Mouse (Mus musculus): ENCODE data around the gene Rpl3l. TPM values are rescaled to one million over a fixed set of nuclear protein-coding genes. Genes with fewer than 3 reads are reported as not detected.

Rpl3l gene
- total RNA-seq, 1 experiment, result 0.67 TPM

DNA sequence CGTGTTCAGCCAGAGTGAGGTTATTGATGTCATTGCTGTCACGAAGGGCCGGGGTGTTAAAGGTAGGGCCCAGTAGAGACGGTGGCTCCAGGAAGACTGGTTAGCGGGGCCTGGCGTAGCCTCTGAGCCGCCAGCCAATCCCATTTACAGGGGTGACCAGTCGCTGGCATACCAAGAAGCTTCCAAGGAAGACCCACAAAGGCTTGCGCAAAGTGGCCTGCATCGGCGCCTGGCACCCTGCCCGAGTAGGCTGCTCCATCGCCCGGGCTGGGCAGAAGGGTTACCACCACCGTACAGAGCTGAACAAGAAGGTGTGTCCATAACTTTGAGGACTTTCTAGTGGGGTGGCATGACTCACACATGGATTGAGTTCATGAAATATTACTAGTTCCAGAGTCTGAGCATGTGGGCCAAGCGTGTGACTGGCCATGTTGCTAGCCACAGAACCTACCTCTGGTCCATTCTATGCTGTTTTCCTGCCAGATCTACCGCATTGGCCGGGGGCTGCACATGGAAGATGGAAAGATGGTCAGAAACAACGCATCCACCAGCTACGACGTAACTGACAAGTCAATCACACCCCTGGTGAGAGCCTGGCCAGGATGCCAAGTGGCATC lies 5.9 kb downstream of the Rpl3l start:
- H3K36me3 ChIP-seq (ENCODE audit: control insufficient read depth, insufficient read depth, low read length, poor library complexity, severe bottlenecking), result no peaks in the 10 kb centered on the region

GRCm38 (mm10) chr17:24734513-24734912 lies 6.9 kb downstream of the Rpl3l start:
- peaks cover 1 to 15% of the 10 kb centered on the region in 2 experiments; a peak in 2 of 4 replicates for H3K4me1 ChIP-seq (ENCODE audit: control insufficient read depth in 2 of 2, insufficient read depth in 2 of 2, low read length in 2 of 2, poor library complexity in 1 of 2)
- TF ChIP-seq ZC3H11A (IDR thresholded peaks at IDR 0.05; ENCODE audit: borderline replicate concordance, low read depth, low read length) (no peak), HCFC1 (IDR thresholded peaks at IDR 0.05; ENCODE audit: borderline replicate concordance, insufficient read depth, low read length) (no peak), MAFK (IDR thresholded peaks at IDR 0.05; ENCODE audit: insufficient read depth, low read depth, low read length) (no peak), CHD2 (IDR thresholded peaks at IDR 0.05; ENCODE audit: low read depth, low read length) (no peak), ZNF384 (IDR thresholded peaks at IDR 0.05; ENCODE audit: low read depth, low read length) (no peak)
- H3K9ac ChIP-seq (ENCODE audit: insufficient read depth, low read depth, low read length, poor library complexity, severe bottlenecking), result no peak overlapping the region
- H3K36me3 ChIP-seq (ENCODE audit: control insufficient read depth, insufficient read depth, low read length, poor library complexity, severe bottlenecking), result no peaks in the 10 kb centered on the region
- H3K4me3 ChIP-seq (ENCODE audit: insufficient read depth in 1 of 2, low read depth in 1 of 2, low read length in 2 of 2, poor library complexity in 1 of 2, severe bottlenecking in 1 of 2), result no peak overlapping the region
- in situ Hi-C loops (cut with MboI; ENCODE audit: low sequenced_read_pairs in 2 of 2, unreplicated experiment in 2 of 2), result no loop called here
- no peak for DNase-seq (ENCODE audit: low read depth, low spot score)
- no peak overlapping the region for H3K27ac ChIP-seq (ENCODE audit: insufficient read depth, low read depth, low read length, poor library complexity, severe bottlenecking)
- H3K9me3 ChIP-seq (ENCODE audit: control insufficient read depth, insufficient read depth, low read depth, low read length), result no peaks in the 10 kb centered on the region

More for the DNA sequence above, 5.9 kb downstream of the Rpl3l start:
- Histone ChIP-seq H3K9me3 (ENCODE audit: control insufficient read depth, insufficient read depth, low read depth, low read length) (no peaks in the 10 kb centered on the region), H3K9ac (ENCODE audit: insufficient read depth, low read depth, low read length, poor library complexity, severe bottlenecking) (no peak overlapping the region), H3K4me1 (ENCODE audit: control insufficient read depth in 2 of 2, insufficient read depth in 2 of 2, low read length in 2 of 2, poor library complexity in 1 of 2) (peaks cover 1 to 12% of the 10 kb centered on the region in 2 experiments; a peak in 2 of 4 replicates), H3K27ac (ENCODE audit: insufficient read depth, low read depth, low read length, poor library complexity, severe bottlenecking) (no peak overlapping the region), H3K4me3 (ENCODE audit: insufficient read depth in 1 of 2, low read depth in 1 of 2, low read length in 2 of 2, poor library complexity in 1 of 2, severe bottlenecking in 1 of 2) (no peak overlapping the region)
- no peak for DNase-seq (ENCODE audit: low read depth, low spot score)
- TF ChIP-seq HCFC1 (IDR thresholded peaks at IDR 0.05; ENCODE audit: borderline replicate concordance, insufficient read depth, low read length) (no peak), ZNF384 (IDR thresholded peaks at IDR 0.05; ENCODE audit: low read depth, low read length) (no peak), ZC3H11A (IDR thresholded peaks at IDR 0.05; ENCODE audit: borderline replicate concordance, low read depth, low read length) (no peak), MAFK (IDR thresholded peaks at IDR 0.05; ENCODE audit: insufficient read depth, low read depth, low read length) (no peak), CHD2 (IDR thresholded peaks at IDR 0.05; ENCODE audit: low read depth, low read length) (no peak)
- in situ Hi-C loops (cut with MboI; ENCODE audit: low sequenced_read_pairs in 2 of 2, unreplicated experiment in 2 of 2), result no loop called here

DNA sequence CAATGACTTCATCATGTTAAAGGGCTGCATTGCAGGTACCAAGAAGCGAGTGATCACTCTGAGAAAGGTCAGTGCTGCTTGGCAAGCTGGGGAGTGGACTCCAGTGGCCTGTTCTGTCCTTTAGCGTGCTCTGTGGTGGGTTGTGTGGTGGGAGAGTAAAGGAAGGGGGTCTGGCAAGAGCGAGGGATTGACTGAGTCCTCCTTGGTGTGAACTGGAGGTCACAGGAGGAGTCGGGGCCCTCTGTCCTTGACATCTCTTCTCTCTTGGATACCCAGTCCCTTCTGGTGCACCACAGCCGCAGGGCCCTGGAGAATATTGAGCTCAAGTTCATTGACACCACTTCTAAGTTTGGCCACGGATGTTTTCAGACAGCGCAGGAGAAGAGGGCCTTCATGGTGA lies 7.8 kb downstream of the Rpl3l start:
- in situ Hi-C loops (cut with MboI; ENCODE audit: low sequenced_read_pairs in 2 of 2, unreplicated experiment in 2 of 2), result no loop called here
- H3K9ac ChIP-seq (ENCODE audit: insufficient read depth, low read depth, low read length, poor library complexity, severe bottlenecking), result no peak overlapping the region
- no peak overlapping the region for H3K27ac ChIP-seq (ENCODE audit: insufficient read depth, low read depth, low read length, poor library complexity, severe bottlenecking)
- peaks cover 1 to 15% of the 10 kb centered on the region in 2 experiments; a peak in 2 of 4 replicates for H3K4me1 ChIP-seq (ENCODE audit: control insufficient read depth in 2 of 2, insufficient read depth in 2 of 2, low read length in 2 of 2, poor library complexity in 1 of 2)
- TF ChIP-seq CHD2 (IDR thresholded peaks at IDR 0.05; ENCODE audit: low read depth, low read length) (no peak), MAFK (IDR thresholded peaks at IDR 0.05; ENCODE audit: insufficient read depth, low read depth, low read length) (no peak), ZNF384 (IDR thresholded peaks at IDR 0.05; ENCODE audit: low read depth, low read length) (no peak), ZC3H11A (IDR thresholded peaks at IDR 0.05; ENCODE audit: borderline replicate concordance, low read depth, low read length) (no peak), HCFC1 (IDR thresholded peaks at IDR 0.05; ENCODE audit: borderline replicate concordance, insufficient read depth, low read length) (no peak)
- DNase-seq (ENCODE audit: low read depth, low spot score), result no peak
- H3K36me3 ChIP-seq (ENCODE audit: control insufficient read depth, insufficient read depth, low read length, poor library complexity, severe bottlenecking), result no peaks in the 10 kb centered on the region
- H3K4me3 ChIP-seq (ENCODE audit: insufficient read depth in 1 of 2, low read depth in 1 of 2, low read length in 2 of 2, poor library complexity in 1 of 2, severe bottlenecking in 1 of 2), result no peak overlapping the region
- H3K9me3 ChIP-seq (ENCODE audit: control insufficient read depth, insufficient read depth, low read depth, low read length), result no peaks in the 10 kb centered on the region

DNA sequence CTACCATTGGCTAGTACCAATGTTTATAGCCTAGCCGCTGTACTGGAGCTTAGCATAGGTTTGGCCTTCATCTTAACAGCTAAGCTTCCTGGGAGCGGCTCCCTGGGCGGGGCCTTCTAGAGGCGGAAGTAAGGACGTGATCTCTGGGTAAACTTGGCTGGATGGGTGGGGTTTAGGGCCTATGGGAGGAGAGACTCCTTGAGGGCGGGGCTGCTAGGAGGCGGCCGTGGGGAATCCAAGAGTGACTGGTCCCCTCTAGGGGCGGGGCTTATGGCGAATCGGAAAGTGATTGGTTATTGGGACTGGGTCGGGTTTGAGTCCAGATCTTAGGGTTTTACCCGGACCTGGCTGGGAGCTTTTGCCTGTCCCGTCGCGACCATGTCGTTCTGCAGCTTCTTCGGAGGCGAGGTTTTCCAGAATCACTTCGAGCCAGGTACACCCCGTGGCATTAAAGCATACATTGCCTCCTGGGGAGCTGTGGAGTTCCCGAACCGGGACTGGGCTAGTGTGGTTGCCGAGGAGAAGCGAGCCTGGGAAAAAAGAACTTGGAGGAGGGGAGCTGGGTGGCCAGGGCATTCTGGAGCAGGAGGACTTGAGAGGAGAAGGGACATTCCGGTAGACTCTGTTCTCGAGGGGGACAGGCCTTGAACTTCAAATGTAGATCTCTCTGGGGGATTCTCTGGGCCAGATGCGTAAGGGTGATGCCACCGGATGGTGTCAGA lies 8.9 kb downstream of the Rpl3l start, which contains the start of gene Msrb1:
Msrb1 (plus strand) TSS at position 313 of the 722 bp plus-strand sequence.
- Histone ChIP-seq H3K4me3 (ENCODE audit: insufficient read depth in 1 of 2, low read depth in 1 of 2, low read length in 2 of 2, poor library complexity in 1 of 2, severe bottlenecking in 1 of 2) (peak within 1 kb of the TSS; percentile 73 to 80), H3K36me3 (ENCODE audit: control insufficient read depth, insufficient read depth, low read length, poor library complexity, severe bottlenecking) (no peaks in the 10 kb centered on the region), H3K9ac (ENCODE audit: insufficient read depth, low read depth, low read length, poor library complexity, severe bottlenecking) (peak within 1 kb of the TSS; percentile 75), H3K9me3 (ENCODE audit: control insufficient read depth, insufficient read depth, low read depth, low read length) (no peaks in the 10 kb centered on the region), H3K4me1 (ENCODE audit: control insufficient read depth in 2 of 2, insufficient read depth in 2 of 2, low read length in 2 of 2, poor library complexity in 1 of 2) (peaks cover 1 to 15% of the 10 kb centered on the region in 2 experiments; a peak in 2 of 4 replicates), H3K27ac (ENCODE audit: insufficient read depth, low read depth, low read length, poor library complexity, severe bottlenecking) (0 out of 2 replicates have a peak within 1 kb of the TSS, but pooled peaks have one; percentile 7)
- DNase-seq (ENCODE audit: low read depth, low spot score), result peak; percentile 100
- TF ChIP-seq CHD2 (IDR thresholded peaks at IDR 0.05; ENCODE audit: low read depth, low read length) (no peak), HCFC1 (IDR thresholded peaks at IDR 0.05; ENCODE audit: borderline replicate concordance, insufficient read depth, low read length) (no peak), ZC3H11A (IDR thresholded peaks at IDR 0.05; ENCODE audit: borderline replicate concordance, low read depth, low read length) (no peak), MAFK (IDR thresholded peaks at IDR 0.05; ENCODE audit: insufficient read depth, low read depth, low read length) (no peak), ZNF384 (IDR thresholded peaks at IDR 0.05; ENCODE audit: low read depth, low read length) (no peak)
- in situ Hi-C loops (cut with MboI; ENCODE audit: low sequenced_read_pairs in 2 of 2, unreplicated experiment in 2 of 2), result no loop called here

Data from ES-E14 (cell line).